Mouse (Mus musculus) forebrain, embryonic 10.5 days (tissue): ENCODE data around the gene Psd. TPM values are rescaled to one million over a fixed set of nuclear protein-coding genes. Genes with fewer than 3 reads are reported as not detected.

Source experiments
- DNase-seq: peaks from one replicate; pipeline ENCODE4 v3.0.0-alpha.2; 2017; ENCODE audit warnings: low spot score; ENCODE audit errors: extremely low spot score
- H3K27ac ChIP-seq: fragments of 300-500 bp; sonication (generic); 2 replicates; pipeline ENCODE4 v1.5.1; 2016; ENCODE audit warnings: mild to moderate bottlenecking
- H3K27me3 ChIP-seq: fragments of 300-500 bp; sonication (generic); 2 replicates; pipeline ENCODE4 v1.6.1; 2016; ENCODE audit warnings: mild to moderate bottlenecking; ENCODE audit not compliant: poor library complexity, severe bottlenecking
- H3K36me3 ChIP-seq: fragments of 300-500 bp; sonication (generic); replicated peaks from 2 replicates; pipeline ENCODE4 v1.6.1; 2016; ENCODE audit warnings: mild to moderate bottlenecking, moderate library complexity
- H3K4me1 ChIP-seq: fragments of 300-500 bp; sonication (generic); 2 replicates; pipeline ENCODE4 v1.6.1; 2016
- H3K4me3 ChIP-seq: fragments of 300-500 bp; sonication (generic); 2 replicates; pipeline ENCODE4 v1.5.1; 2016; ENCODE audit warnings: mild to moderate bottlenecking, moderate library complexity
- H3K9me3 ChIP-seq: fragments of 300-500 bp; sonication (generic); 2 replicates; pipeline ENCODE4 v1.6.1; 2016; ENCODE audit warnings: mild to moderate bottlenecking, moderate library complexity
- WGBS: fragments of 180-500 bp; shearing (Covaris S2); methylation state at CpG from one replicate; pipeline ENCODE4 v1.1.7; 2016; 5-methylcytosine and 5-hydroxymethylcytosine counted together
- polyA plus RNA-seq: library from polyadenylated mRNA; unstranded; fragments of >200 nt; fragmentation: Nextera tagmentation; extraction: Ambion mirVana; gene quantifications from 2 replicates; pipeline ENCODE4 v1.2.1, GENCODE M21; 2016

The Psd gene
- polyA plus RNA-seq, 1 experiment from 2014 or later = 2.8 TPM

- peak overlapping the region; percentile 81 for H3K27ac ChIP-seq
- peak overlapping the region; percentile 63 for H3K4me3 ChIP-seq
- H3K36me3 ChIP-seq = peaks cover 10% of the 10 kb centered on the region; the same call in 1 of the 2 replicates
- H3K9me3 ChIP-seq = no peaks in the 10 kb centered on the region
- DNase-seq = peak; percentile 83
- peaks cover 62% of the 10 kb centered on the region for H3K27me3 ChIP-seq
- WGBS = under 1% methylated on average over 43 of the region's 43 CpGs
- H3K4me1 ChIP-seq = peaks cover 43% of the 10 kb centered on the region
Observed at GRCm38 (mm10) chr19:46305432-46306267, 21.3 kb downstream of the Psd start.

DNA sequence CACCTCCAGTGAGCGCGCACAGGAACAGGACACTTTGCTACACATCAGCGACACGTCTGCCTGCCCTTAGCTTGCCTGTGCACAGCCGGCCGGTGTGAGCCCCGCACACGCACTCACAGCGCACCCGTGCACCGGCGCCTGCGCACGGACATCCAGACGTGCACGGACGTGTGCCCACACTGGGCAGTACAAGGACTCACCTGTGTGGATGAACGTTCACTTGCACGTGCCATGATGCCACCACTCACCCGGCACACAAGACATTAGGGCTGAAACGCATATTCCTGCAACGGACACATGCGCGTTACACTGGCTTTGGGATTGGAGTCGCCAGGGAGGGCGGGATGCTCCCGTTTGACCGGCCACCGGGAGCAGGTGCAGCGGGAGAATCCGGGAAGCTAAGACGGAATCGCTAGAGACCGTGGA, 22.0 kb downstream of the Psd start:
- Histone ChIP-seq H3K9me3 (no peaks in the 10 kb centered on the region), H3K27ac (peak overlapping the region; percentile 81), H3K4me3 (peak overlapping the region; percentile 63), H3K27me3 (peaks cover 55% of the 10 kb centered on the region), H3K36me3 (peaks cover 3% of the 10 kb centered on the region; the same call in 1 of the 2 replicates), H3K4me1 (peaks cover 43% of the 10 kb centered on the region)
- under 1% methylated on average over 34 of the region's 34 CpGs for WGBS
- no peak for DNase-seq

GRCm38 (mm10) chr19:46304216-46304841, 22.6 kb downstream of the Psd start, which contains the start of gene Nfkb2:
Nfkb2 (plus strand) TSS chr19:46304320.
- peak within 1 kb of the TSS; percentile 63 for H3K4me3 ChIP-seq
- H3K27ac ChIP-seq = peak within 1 kb of the TSS; percentile 81
- no peaks in the 10 kb centered on the region for H3K36me3 ChIP-seq
- H3K9me3 ChIP-seq = no peaks in the 10 kb centered on the region
- H3K4me1 ChIP-seq = peaks cover 43% of the 10 kb centered on the region
- under 1% methylated on average over 39 of the region's 39 CpGs for WGBS
- peaks cover 49% of the 10 kb centered on the region for H3K27me3 ChIP-seq
- DNase-seq = peak; percentile 86

GRCm38 (mm10) chr19:46303251-46304215, 23.4 kb downstream of the Psd start:
- DNase-seq = no peak
- WGBS = 60% methylated on average over 18 of the region's 18 CpGs
- Histone ChIP-seq H3K36me3 (no peaks in the 10 kb centered on the region), H3K27me3 (peaks cover 41% of the 10 kb centered on the region), H3K4me1 (peaks cover 36% of the 10 kb centered on the region), H3K9me3 (no peaks in the 10 kb centered on the region), H3K27ac (no peak overlapping the region; the same call in 1 of the 2 replicates), H3K4me3 (peak overlapping the region; percentile 63)

GRCm38 (mm10) chr19:46302551-46302950, 24.4 kb downstream of the Psd start:
- peaks cover 33% of the 10 kb centered on the region for H3K4me1 ChIP-seq
- no peaks in the 10 kb centered on the region for H3K36me3 ChIP-seq
- no peaks in the 10 kb centered on the region for H3K9me3 ChIP-seq
- peaks cover 31% of the 10 kb centered on the region for H3K27me3 ChIP-seq
- no peak for DNase-seq
- WGBS = 90% methylated on average over 4 of the region's 4 CpGs
- H3K4me3 ChIP-seq = no peak overlapping the region
- H3K27ac ChIP-seq = no peak overlapping the region

- Histone ChIP-seq H3K27me3 (peaks cover 13% of the 10 kb centered on the region), H3K27ac (no peak overlapping the region), H3K4me1 (peaks cover 20% of the 10 kb centered on the region), H3K9me3 (no peaks in the 10 kb centered on the region), H3K4me3 (no peak overlapping the region), H3K36me3 (no peaks in the 10 kb centered on the region)
- DNase-seq = no peak
- WGBS = 40% methylated on average over 8 of the region's 8 CpGs
Observed at GRCm38 (mm10) chr19:46300294-46301045, 26.5 kb downstream of the Psd start.

- H3K27ac ChIP-seq = no peak overlapping the region
- WGBS = 80% methylated on average over 4 of the region's 4 CpGs
Observed at GRCm38 (mm10) chr19:46296938-46297337, 30.0 kb downstream of the Psd start.

GRCm38 (mm10) chr19:46290535-46291105, 36.3 kb downstream of the Psd start:
- DNase-seq = no peak
- Histone ChIP-seq H3K27me3 (no peaks in the 10 kb centered on the region), H3K4me3 (no peak overlapping the region), H3K4me1 (no peaks in the 10 kb centered on the region), H3K36me3 (peaks cover 15% of the 10 kb centered on the region), H3K9me3 (no peaks in the 10 kb centered on the region), H3K27ac (no peak overlapping the region)
- WGBS = 75% methylated on average over 12 of the region's 12 CpGs

More at GRCm38 (mm10) chr19:46296938-46297337, 30.0 kb downstream of the Psd start:
- Histone ChIP-seq H3K4me1 (no peaks in the 10 kb centered on the region), H3K4me3 (no peak overlapping the region), H3K27me3 (no peaks in the 10 kb centered on the region), H3K36me3 (no peaks in the 10 kb centered on the region), H3K9me3 (no peaks in the 10 kb centered on the region)
- no peak for DNase-seq

GRCm38 (mm10) chr19:46287566-46287965, 39.4 kb downstream of the Psd start:
- Histone ChIP-seq H3K9me3 (no peaks in the 10 kb centered on the region), H3K27me3 (no peaks in the 10 kb centered on the region), H3K36me3 (peaks cover 45% of the 10 kb centered on the region), H3K27ac (no peak overlapping the region), H3K4me3 (no peak overlapping the region), H3K4me1 (no peaks in the 10 kb centered on the region)
- 86% methylated on average over 3 of the region's 3 CpGs for whole genome bisulfite sequencing
- no peak for DNase-seq

DNA sequence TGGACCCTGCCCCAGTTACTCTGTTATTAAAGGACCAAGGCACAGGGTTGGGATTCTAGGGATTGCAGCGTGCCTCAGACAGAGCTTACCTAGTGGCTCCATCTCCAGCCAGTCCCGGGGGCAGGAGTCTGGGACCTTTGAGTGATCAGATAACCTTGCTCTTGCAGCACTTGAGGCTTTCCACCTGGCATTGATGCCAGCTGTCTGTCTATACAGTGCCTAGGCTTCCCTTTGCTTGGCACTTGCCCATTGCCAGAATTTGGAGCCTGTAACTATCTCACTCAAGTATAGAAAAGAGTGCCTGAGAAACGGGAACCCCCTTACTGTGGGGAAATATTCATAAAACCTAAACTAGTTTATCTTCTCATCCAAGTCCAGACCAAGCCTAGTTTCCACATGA, 40.0 kb downstream of the Psd start:
- Histone ChIP-seq H3K27ac (no peak overlapping the region), H3K27me3 (no peaks in the 10 kb centered on the region), H3K9me3 (no peaks in the 10 kb centered on the region), H3K4me3 (no peak overlapping the region), H3K36me3 (peaks cover 51% of the 10 kb centered on the region), H3K4me1 (no peaks in the 10 kb centered on the region)
- 93% methylated on average over 3 of the region's 3 CpGs for WGBS
- no peak for DNase-seq

GRCm38 (mm10) chr19:46286047-46286446, 40.9 kb downstream of the Psd start:
- H3K27ac ChIP-seq = no peak overlapping the region
- WGBS = 93% methylated on average over 6 of the region's 6 CpGs
- H3K4me3 ChIP-seq = no peak overlapping the region
- H3K9me3 ChIP-seq = no peaks in the 10 kb centered on the region
- DNase-seq = no peak
- no peaks in the 10 kb centered on the region for H3K27me3 ChIP-seq
- peaks cover 60% of the 10 kb centered on the region for H3K36me3 ChIP-seq
- H3K4me1 ChIP-seq = no peaks in the 10 kb centered on the region
